Mouse (Mus musculus): ENCODE data around the gene Ncan.

The Ncan gene

DNA sequence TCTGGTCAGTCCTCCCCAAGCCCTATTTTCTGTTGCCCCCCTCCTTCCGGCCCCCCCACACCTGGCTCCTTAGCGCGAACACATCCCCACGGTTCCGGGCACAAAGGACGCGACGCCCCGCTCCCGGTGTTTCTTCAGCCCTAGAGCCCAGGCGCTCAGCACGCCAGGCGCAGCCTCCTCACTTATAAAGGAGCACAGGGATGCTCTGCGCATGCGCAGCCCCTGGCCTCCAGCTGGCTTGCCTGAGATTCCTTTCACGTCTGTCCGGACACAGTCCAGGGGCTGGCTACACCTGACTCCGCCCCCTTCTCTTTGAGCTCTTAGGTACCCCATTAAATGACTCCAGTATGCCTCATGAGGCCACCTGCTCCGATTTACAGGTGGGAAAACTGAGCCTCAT is at the start of gene Ncan:
Gene Ncan (minus strand): TSS at position 207 of the 400 bp plus-strand sequence.
- DNase-seq (ENCODE audit: low read depth): peak; percentile 68

DNA sequence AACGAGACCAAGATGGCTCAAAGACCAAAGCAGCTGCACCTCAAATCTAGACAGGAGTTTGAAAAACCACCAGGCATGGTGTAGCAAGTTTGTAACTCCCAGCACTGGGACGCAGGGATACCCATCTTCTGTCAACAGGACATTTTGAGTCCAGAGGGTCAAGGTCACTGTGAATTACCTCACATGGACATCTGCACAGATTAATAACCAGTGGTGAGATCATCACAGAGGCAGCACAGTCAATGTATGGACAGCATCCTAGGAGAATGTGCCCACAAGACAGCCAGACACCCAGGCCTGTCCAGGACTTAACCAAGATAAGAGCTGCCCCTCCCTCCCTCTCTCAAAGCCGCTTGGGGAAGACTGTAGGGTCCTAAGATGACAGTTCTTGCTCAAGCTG is 49.4 kb upstream of the Ncan start:
- no peak for DNase-seq (ENCODE audit: low read depth)

DNA sequence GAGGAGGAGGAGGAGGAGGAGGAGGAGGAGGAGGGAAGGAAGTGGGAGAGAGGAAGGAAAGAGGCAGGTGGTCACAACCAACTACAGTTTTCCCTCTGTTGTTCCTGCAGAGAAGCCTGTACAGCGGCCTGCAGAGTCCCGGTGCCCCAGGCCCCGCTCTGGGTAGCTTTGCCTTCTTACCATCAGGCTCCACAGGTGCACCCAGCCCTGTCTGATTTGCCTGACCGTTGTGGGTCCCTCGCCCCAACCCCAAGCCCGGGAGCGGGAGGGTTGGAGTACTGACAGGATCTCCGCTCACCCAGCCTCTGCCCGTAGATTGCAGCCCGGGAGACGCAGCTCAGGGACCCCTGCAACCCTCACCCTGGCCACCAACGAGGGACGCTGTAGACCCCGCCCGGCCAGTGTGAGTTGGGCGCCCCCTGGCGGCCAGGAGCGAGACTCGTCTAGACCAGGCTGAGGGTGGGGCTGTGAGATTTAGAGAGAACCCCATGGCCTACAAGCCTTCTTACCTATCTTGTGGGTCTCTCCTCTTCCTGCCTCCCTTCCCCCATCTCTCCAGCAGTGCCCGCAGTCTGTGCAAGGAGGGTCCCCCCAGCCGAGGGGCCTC is 45.9 kb upstream of the Ncan start:
- DNase-seq (ENCODE audit: low read depth): peak; percentile 87

DNA sequence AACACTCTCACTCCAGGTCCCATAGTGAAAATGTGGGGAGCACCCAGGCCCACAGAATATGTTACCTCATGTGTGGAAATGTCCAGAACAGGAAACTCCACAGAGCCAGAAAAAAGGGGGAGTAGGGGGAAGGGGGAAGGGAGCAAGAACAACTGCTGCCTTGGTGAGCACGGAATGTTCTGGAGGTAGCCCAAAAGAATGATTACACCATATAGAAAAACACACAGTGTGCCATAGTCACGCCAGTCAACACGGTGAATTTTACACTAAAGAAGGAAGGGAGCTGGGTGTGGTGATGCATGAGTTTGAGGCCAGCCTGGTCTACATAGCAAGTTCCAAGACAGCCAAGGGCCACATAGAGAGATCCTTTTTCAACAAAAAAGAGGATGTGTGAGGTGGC is 42.6 kb upstream of the Ncan start:
- peak; percentile 46 for DNase-seq (ENCODE audit: low read depth)

DNA sequence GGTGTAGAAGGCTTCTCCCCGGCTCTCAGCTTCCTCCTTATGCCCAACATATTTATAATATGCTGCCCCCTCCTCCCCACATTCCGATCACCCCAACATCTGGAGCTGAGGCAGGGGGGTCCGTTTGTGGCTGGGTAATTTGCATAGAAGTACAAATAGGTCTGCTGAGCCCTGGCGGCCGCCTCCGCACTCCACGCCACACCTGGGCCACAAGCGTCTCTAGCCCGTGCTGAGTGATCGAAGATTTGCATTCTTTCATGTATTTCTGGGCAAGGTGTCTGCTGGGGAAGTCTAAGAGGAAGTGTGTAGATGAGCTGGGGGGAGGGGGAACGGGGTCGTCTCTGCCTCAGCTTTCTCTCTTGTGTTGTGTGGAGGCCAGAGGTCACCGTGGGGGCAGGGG is 39.3 kb upstream of the Ncan start:
- no peak for DNase-seq (ENCODE audit: low read depth)

DNA sequence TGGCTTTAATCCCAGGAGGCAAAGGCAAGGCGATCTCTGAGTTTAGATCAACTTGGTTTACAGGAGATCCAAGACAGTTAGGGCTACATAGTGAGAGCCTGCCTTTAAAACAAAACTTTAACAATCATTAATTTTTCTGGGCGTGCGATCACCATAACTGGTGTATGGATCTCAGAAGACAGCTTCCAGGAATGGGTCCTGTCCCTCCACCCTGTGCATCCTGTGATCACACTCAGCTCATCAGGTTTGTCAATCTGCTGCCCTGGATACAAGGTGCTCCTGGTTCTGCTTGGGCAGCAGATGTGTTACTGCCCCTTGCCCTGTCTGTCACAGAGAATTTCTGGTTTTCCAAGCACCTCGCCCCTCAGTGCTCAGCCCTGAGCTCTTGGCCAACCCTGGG is 38.5 kb upstream of the Ncan start:
- DNase-seq (ENCODE audit: low read depth): no peak

DNA sequence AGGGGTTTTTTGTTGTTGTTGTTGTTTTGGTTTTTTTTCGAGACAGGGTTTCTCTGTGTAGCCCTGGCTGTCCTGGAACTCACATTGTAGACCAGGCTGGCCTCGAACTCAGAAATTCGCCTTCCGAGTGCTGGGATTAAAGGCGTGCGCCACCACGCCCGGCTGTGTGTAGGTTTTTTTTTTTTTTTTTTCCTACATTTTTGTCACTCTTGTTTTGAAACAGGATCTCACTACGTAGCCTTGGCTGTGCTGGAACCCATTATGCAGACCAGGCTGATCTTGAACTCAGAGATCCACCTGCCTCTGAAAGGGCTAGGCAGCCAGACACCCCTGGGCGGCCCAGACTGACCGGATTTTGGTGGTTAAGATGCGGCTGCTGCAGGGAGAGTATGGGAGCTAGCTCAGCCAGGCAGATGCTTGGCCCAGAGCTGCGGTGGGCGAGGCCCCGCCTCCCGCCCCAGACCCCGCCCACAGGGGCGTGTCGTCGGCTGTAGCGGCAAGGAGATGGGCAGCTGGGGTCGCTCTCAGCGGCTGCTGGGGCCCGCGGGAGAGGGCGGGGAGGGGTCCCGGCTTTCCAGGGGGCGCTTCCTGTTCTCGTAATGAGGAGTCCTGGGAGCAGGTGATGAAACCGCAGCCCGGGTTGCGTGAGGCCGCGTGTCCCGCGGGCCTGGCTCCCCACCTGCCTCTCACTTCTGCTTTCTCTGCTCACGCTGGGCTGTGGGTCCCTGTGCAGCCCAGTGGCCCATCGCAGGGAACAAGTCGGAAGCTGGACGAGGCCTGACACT is 37.6 kb upstream of the Ncan start:
- peak; percentile 73 for DNase-seq (ENCODE audit: low read depth)

DNA sequence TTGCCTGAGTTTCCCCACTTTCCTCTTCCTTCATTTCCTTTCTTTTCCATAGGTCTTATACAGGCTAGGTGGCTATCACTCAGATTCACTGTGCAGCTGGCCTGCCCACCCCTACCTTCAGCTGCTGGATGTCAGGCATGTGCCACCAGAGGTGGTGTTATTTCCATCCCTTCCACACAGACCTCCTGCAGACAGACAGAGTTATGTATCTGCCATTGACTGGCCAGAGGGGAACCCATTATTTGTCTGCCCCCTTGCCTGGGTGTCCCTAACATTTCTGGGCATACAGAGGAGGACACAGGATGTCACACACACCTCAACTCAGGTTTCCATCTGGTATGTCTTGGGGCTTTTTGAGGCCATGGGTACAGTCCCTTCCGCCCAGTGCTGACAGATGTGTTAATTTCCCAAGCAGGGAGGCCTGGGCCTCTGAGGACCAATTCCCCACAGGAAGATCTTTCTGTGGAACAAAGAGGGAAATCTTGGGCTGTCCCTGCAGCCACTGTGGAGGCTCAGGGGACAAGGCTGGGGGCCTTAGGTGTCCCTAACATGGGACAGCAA is 36.6 kb upstream of the Ncan start:
- no peak for DNase-seq (ENCODE audit: low read depth)

DNA sequence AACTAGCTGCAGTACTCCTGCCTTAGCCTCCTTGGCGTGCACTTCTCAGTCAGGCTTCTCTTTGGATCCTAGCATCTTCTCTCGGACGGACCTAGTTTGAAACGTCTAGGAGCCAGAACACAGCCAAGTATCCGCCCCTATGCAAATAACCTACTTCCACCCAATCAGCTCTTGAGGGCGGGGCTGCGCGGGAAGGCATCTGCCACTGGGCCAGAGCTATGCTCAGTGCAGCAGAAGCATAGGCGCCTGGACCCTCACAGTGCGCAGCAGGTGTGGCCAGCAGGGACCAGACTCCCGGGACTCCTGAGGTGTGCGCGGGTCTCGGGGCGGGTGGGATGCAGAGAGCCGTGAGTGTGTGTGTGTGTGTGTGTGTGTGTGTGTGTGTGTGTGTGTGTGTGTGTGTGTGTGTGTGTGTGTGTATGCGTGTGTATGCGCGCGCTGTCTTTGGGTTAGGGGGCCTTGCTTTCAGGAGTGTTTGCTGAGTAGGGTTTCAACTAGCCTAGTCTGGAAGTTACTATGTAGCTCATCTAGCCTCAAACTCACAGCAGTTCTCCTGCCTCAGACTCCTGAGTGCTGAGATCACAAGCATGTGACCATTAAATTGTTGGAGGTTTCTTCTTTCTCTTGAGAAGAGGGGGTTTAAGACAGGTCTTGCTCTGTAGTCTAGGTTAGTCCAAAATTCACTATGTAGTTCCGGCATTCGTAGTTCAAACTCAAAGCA is 32.0 kb upstream of the Ncan start:
- DNase-seq (ENCODE audit: low read depth): peak; percentile 86

DNA sequence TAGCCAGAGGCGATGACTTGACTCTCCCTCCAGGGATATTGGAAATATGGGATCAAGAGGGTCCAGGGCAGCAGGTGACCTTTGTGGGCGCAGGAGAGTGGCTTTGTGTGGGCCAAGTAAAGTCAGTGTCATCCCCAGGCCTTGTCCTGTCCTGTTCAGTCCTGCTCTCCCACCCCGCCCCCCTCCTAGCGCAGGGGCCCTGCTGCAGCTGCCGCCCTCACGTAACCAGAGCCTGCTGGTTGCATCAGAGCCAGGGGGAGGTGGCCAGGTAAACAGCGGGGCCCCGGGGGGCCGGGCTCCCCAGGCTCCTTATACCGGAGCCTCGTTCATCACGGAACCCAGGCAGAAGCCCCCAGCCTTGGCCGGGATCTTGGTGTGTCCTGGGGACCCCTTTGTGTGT is 29.5 kb upstream of the Ncan start:
- no peak for DNase-seq (ENCODE audit: low read depth)

DNA sequence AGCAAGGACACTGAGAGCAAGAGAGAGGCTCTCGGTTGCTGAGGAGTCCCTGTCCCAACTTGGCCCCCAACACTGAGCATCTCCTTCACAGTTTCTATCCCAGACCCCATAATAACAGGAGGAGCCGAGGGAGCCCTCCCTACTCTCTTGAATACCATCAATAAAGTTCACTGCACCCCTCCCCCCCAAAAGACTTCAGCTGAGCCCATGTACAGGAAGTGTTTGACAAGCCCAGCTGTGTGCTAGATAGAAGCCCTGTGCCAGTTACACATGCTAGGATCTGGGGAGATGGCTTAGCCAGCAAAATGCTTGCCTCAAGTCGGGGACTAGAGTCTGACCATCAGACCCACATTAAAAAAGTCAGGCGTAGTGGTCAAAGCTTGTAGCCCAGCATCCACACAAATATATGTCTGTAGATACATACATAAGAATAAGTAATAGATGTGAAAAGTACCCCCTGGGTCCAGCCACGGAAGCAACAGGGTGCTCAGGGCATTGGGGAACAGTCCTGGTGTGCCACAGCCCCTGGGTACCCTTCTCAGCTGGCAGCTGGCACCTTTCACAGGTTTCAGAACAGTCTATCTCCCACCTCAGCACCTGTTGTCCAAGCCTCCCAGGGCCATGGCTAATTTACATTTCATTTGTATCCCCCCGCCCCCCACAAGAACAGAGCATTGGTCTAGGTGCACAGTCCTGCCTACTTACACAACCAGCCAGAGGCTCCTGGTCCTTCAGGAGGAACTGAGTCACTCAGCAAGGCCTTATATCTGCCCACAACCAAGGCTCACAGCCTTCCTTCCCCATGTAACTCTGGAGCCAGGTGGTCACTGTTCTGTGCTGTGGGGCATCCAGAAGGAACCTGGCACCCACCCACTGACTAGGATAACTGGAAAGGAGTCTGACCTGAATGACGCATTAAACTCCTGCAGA is 27.3 kb upstream of the Ncan start:
- no peak for DNase-seq (ENCODE audit: low read depth)

DNA sequence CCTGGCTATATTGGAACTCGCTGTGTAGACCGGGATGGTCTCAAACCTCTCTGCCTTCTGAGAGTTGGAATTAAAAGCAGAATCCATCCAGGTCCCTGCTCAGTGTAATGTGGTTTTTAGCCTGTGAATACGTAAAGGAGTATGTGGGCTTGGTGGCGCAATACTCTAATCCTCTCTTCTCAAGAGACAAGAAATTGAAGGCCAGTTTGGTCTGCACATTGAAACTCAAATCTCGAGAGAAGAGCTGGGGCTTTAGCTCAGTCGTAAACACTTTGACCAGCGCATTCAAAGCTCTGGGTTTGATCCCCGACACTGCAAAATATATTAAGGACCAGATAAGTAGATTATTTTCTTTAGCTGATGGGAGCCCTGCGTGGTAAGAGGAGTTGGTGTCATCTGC is 19.3 kb upstream of the Ncan start:
- DNase-seq (ENCODE audit: low read depth): peak; percentile 56

DNA sequence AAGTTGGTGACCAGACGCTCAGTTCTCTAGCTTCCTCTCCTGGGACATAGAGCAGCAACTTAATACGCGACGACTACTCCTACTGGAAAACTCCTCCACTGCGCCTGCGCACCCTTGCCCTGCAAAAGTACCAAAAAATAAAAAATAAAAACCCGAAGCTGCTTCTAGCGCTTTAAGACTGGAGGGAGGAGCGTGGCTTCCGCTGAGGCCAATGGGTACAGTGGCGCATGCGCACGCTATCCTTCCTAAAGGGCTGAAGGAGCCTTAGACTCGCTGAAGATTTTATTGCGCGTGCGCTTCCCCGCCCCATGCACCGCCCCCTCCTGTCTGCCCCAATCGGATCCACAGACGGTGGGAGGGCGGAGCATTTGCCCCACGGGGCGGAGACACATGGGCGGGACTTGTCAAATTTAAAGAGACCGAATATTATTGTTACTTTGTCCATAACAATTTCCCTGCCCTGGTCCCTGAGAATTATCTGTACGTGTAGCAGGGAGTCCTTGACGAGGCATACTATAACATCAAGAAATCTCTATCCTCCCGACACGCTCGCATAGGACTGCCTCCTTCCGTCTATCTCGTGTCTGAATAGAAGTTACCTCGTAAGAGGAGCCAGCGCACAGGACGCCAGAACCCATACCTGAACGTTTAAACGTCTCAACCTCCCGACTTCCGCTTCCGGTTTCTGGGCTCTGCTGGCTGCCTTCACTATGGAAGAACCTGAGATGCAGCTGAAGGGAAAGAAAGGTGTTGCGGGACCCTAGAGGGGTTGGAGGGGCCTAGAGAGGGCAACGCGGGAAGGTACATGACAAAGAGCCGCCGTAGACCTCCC is 18.6 kb upstream of the Ncan start, which contains the start of the genes Rfxank, Borcs8 and Mef2b:
Gene Rfxank (minus strand): TSS at position 129 of the 832 bp plus-strand sequence.
Gene Borcs8 (plus strand): TSS at position 474 of the 832 bp plus-strand sequence.
Gene Mef2b (plus strand): TSS at position 686 of the 832 bp plus-strand sequence.
- DNase-seq (ENCODE audit: low read depth): peak; percentile 100

DNA sequence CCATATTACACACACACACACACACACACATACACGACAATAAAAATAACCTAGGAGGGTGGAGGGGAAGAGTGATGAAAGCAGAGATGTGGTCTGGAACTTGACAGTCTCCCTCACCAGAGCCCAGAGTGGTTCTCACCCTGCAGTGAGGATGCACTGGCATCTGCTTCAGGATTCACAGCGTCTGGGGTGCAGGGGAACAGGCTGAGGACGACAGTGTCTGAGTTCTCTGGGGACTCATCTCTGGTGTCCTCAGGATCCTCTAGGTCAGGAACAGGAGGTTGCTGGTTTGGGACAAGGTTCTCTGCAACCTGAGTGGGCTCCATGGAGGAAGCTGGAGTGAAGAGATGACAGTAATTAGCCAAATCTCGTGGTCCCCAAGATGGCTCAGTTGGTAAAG is 17.2 kb upstream of the Ncan start:
- no peak for DNase-seq (ENCODE audit: low read depth)

DNA sequence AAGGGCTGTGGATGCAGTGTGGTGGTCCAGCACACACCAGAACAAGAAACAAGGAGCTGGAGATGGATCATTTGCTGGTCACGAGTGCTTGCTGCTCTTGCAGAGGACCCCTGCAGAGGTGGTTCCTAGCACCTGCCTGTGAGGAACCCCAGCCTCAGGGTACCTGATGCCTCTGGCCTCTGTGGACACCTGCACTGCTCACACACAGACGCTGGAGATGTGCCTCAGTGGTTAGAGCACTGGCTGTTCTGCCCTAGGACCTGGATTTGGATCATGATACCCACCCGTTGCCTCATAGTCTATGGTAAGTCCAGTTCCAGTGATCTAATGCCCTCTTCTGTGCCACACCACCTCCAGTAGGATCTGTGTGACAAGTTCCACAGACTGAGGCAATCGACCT is 15.9 kb upstream of the Ncan start:
- no peak for DNase-seq (ENCODE audit: low read depth)

DNA sequence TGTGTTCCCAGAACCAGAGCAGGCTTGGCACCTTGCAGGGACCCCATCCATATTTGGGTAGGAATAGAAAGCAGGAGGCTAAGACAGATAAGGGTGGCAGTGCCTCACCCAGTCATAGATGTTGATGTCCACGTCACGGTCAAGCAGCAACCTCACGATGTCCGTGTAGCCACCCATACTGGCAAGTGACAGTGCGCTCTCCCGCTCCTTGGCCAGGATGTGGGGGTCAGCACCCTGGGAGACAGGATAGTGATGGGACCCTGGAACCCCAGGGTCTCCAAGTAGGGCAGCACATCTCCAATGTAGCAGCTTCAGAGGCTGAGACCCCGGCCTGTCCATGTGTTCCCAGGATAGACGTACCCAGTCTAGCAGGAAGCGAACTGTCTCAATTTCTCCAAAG is 14.3 kb upstream of the Ncan start:
- no peak for DNase-seq (ENCODE audit: low read depth)

DNA sequence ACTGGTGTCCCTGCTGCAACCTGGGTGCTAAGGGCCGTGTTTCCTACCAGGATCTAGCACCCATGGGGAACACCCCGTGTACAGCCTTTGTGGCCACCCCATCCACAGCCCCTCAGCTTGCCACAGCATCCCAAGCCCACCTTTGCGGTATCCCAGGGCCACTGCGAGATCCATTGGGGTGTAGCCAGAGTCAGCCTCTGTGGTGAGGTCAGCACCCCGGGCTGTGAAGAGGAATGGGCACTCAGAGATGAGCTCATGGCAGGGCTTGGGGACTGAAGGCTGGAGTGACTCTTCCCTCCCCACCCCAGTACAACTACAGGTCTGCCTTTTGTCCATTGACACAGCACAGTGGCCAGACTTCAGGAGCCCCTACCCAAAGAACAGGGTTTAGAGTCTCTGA is 13.4 kb upstream of the Ncan start:
- no peak for DNase-seq (ENCODE audit: low read depth)

DNA sequence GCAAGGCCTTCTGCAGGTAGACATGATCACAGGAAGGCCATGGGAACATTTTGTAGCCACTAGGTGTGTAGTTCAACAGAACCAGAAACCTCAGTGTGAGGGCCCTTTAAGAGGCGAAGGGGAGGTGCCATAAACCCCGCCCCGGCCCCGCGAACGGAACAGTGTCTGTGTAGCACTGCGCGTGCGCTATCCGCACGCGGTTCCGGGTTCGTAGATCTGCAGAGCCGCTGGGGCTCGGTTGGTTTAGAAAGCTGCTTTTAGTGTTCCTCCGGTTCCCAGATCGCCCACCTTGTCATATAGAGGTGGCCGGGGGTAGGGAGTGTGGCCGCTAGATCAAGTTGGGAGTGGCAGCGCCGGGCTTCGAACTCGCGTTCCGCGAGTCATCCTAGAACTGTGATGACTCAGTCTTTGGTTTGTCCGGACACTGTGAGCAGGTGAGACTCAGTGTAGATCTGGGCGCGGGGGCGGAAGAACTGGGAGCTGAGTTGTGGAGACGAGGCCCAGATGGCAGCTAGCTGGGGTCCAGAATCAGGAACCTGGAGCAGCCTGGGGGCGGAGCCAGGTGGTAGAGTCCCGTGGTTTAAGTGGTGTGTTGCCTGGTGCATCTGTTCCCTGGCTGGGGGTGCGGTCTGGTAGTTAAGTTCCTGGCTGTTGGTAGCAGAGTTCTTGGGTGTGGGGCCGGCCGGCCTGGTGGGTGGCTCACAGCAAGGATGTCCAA is 10.7 kb upstream of the Ncan start, which contains the start of gene Nr2c2ap:
Gene Nr2c2ap (plus strand): TSS at position 168 of the 718 bp plus-strand sequence.
- DNase-seq (ENCODE audit: low read depth): peak; percentile 96

DNA sequence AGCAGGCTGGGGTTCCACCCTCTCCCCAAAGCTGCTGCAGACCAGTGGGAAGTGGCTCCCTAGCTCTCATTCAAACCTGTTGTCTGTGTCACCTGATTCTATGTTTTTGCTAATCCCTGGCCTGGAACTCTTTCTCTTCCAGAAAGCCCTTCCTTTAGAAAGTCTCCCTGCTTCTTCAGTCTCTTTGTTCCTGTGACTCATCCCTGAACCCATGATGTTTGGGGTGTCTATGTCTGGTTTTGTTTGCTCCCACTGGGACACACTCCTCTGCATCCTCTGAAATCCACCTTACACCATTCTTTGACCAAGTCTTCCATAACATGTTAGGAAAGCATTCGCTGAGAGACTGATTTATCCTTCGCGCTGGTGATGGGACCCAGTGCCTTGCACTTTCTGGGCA is 9.4 kb upstream of the Ncan start:
- peak; percentile 51 for DNase-seq (ENCODE audit: low read depth)
